Comparison of ENCODE assay signal across 9 mouse cellular contexts in the genomic region with DNA sequence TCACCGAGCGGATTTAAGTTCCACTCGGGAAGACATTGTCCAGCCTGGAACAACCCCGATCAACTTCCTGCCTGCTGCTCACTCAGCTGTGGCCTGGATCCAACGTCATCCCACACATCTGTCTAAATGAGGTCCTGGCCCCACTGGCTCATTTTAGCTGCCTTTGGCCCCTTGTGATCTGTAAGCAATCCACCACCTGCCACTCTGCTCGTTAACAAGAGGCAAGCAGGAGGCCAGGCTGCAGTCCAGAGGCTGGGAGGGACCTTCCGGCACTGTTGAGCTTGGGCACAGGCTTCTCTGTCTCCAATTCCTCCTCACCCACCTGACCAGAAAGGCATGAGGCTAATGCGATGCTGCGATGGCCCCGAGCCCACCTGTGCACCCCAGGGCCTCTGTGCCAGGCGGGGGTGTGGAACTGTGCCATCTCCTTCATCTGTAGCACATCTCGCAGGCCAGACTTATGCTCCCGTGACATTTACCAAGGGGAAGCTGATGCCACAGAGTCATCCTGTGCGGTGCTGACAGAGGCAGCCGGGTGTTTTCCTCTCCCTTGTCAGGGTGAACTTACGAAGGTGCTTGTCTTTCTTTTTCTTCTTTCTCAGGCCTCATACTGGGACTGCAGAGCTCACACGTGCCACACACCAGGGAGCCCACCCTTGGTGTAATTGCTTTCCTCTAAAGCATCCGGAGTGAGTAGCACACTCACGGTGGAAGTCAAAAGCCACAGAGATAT. TPM values are rescaled to one million over a fixed set of nuclear protein-coding genes. Genes with fewer than 3 reads are reported as not detected.
A peak's percentile ranks its signal among the peaks of the same experiment; 100 is the strongest.
DNase-seq lines count a peak whose midpoint lies in the region; ATAC-seq and TF ChIP-seq lines count a peak whose summit lies in the region.
"Had no signal": no experiment of that assay in that cellular context is flagged by ENCODE, and none has a peak within 500 bp of the region (broad histone marks: within the 10 kb centered on the region; RNA-seq: fewer than 3 reads in every experiment).

No protein-coding gene starts in this region.

- H3K4me1 ChIP-seq in hindbrain, embryonic 10.5 days (replicated peaks), result peaks cover 21% of the 10 kb centered on the region
- H3K4me1 ChIP-seq in hindbrain, embryonic 11.5 days (replicated peaks; ENCODE audit: control insufficient read depth, insufficient read depth, low read length), result no peaks in the 10 kb centered on the region
- peaks cover 4% of the 10 kb centered on the region; the same call in 1 of the 2 replicates for H3K4me1 ChIP-seq in kidney, postnatal 0 days (replicated peaks; ENCODE audit: insufficient read depth, low read length)

- H3K36me3 ChIP-seq in hindbrain, embryonic 10.5 days, result no peaks in the 10 kb centered on the region
- no peaks in the 10 kb centered on the region for H3K36me3 ChIP-seq in hindbrain, embryonic 11.5 days (ENCODE audit: control insufficient read depth, insufficient read depth, low read length)
- H3K36me3 ChIP-seq in kidney, postnatal 0 days (ENCODE audit: insufficient read depth, low read length), result no peaks in the 10 kb centered on the region

- H3K4me2 ChIP-seq in hindbrain, embryonic 11.5 days (replicated peaks; ENCODE audit: low read depth, low read length), result no peak overlapping the region
- H3K4me2 ChIP-seq in kidney, postnatal 0 days (ENCODE audit: low read length), result no peak overlapping the region

- no peak overlapping the region for H3K4me3 ChIP-seq in hindbrain, embryonic 10.5 days
- no peak overlapping the region for H3K4me3 ChIP-seq in hindbrain, embryonic 11.5 days (ENCODE audit: low read depth, low read length)
- H3K4me3 ChIP-seq in kidney, postnatal 0 days (replicated peaks; ENCODE audit: low read depth, low read length), result no peak overlapping the region
- H3K4me3 ChIP-seq: erythroblast, embryonic 14.5 days had no signal

- H3K9me3 ChIP-seq in hindbrain, embryonic 10.5 days, result no peaks in the 10 kb centered on the region
- no peaks in the 10 kb centered on the region for H3K9me3 ChIP-seq in hindbrain, embryonic 11.5 days (ENCODE audit: control insufficient read depth, low read length)
- no peaks in the 10 kb centered on the region for H3K9me3 ChIP-seq in kidney, postnatal 0 days (replicated peaks; ENCODE audit: low read length)

- ATAC-seq in hindbrain, embryonic 11.5 days (ENCODE audit: low FRiP score), result no peak
- ATAC-seq in kidney, postnatal 0 days (replicated peaks; ENCODE audit: low FRiP score, low read depth), result peak; percentile 60

- 65% methylated on average over 19 of the region's 19 CpGs for WGBS in hindbrain, embryonic 10.5 days
- 70% methylated on average over 19 of the region's 19 CpGs for WGBS in hindbrain, embryonic 11.5 days
- 24% methylated on average over 19 of the region's 19 CpGs for WGBS in kidney, postnatal 0 days

- no peak for DNase-seq in hindbrain, embryonic 10.5 days (ENCODE audit: low spot score)
- DNase-seq in hindbrain, embryonic 11.5 days (ENCODE audit: low spot score), result no peak
- peak; percentile 93 for DNase-seq in gastrocnemius, adult 18-20 months (ENCODE audit: low spot score)
- peak; percentile 83 for DNase-seq in kidney, postnatal 0 days (ENCODE audit: low spot score)
- peak; percentile 23 to 57 for DNase-seq in thymus, adult 18-20 months
- no peak for DNase-seq in left cerebral cortex, adult 18-20 months (ENCODE audit: low spot score in 2 of 2)
- no peak for DNase-seq in right cerebral cortex, postnatal 36 days (ENCODE audit: low spot score in 2 of 2)
- no peak for DNase-seq in right cerebral cortex, postnatal 4 days

- H3K27me3 ChIP-seq in hindbrain, embryonic 10.5 days (ENCODE audit: insufficient read depth, poor library complexity, severe bottlenecking), result 0 out of 2 replicates have a peak, but pooled peaks cover under 1% of the 10 kb centered on the region
- H3K27me3 ChIP-seq in hindbrain, embryonic 11.5 days (ENCODE audit: control insufficient read depth, insufficient read depth, low read length), result no peaks in the 10 kb centered on the region
- no peaks in the 10 kb centered on the region for H3K27me3 ChIP-seq in kidney, postnatal 0 days (ENCODE audit: insufficient read depth, low read length)

- H3K27ac ChIP-seq in hindbrain, embryonic 10.5 days, result peak overlapping the region; percentile 40; the same call in 1 of the 2 replicates
- H3K27ac ChIP-seq in hindbrain, embryonic 11.5 days (ENCODE audit: low read depth, low read length), result no peak overlapping the region
- no peak overlapping the region for H3K27ac ChIP-seq in kidney, postnatal 0 days

- no peak overlapping the region for H3K9ac ChIP-seq in hindbrain, embryonic 11.5 days (ENCODE audit: low read depth, low read length)
- no peak overlapping the region for H3K9ac ChIP-seq in kidney, postnatal 0 days (ENCODE audit: low read depth, low read length)

- TF ChIP-seq CTCF in kidney, postnatal 0 days (IDR thresholded peaks at IDR 0.05; ENCODE audit: low read depth), result no peak

RNA-seq across cellular contexts. Expression of a gene that starts 33.2 kb away (rescaled TPM):
- 34.1 and 38.7 TPM in 2 replicates for polyA plus RNA-seq in hindbrain, embryonic 10.5 days (2016; fragmentation: Nextera tagmentation; extraction: Ambion mirVana)
- 24.6 and 25.2 TPM in 2 replicates for polyA plus RNA-seq in hindbrain, embryonic 11.5 days (2014; fragmentation: Nextera tagmentation; extraction: Ambion mirVana)
- total RNA-seq in gastrocnemius, adult 18-20 months (2021), result 10 to 100 TPM; 20.4 to 24.6 TPM
- polyA plus RNA-seq in kidney, postnatal 0 days (2015; fragmentation: Nextera tagmentation; extraction: Ambion mirVana), result 30.3 and 31.8 TPM in 2 replicates
- 10 to 100 TPM; 37.3 to 37.9 TPM for total RNA-seq in left cerebral cortex, adult 18-20 months (2021)

RNA-seq across cellular contexts. Expression of a gene that starts 45.9 kb away (rescaled TPM):
- polyA plus RNA-seq in hindbrain, embryonic 10.5 days (2016; fragmentation: Nextera tagmentation; extraction: Ambion mirVana), result 5.2 and 12.5 TPM in 2 replicates
- polyA plus RNA-seq in hindbrain, embryonic 11.5 days (2014; fragmentation: Nextera tagmentation; extraction: Ambion mirVana), result 9.8 and 11.2 TPM in 2 replicates
- 10 to 100 TPM; 23.3 to 45.0 TPM for total RNA-seq in gastrocnemius, adult 18-20 months (2021)
- 5.4 and 6.9 TPM in 2 replicates for polyA plus RNA-seq in kidney, postnatal 0 days (2015; fragmentation: Nextera tagmentation; extraction: Ambion mirVana)
- 100 to 1,000 TPM; 247 to 294 TPM for total RNA-seq in left cerebral cortex, adult 18-20 months (2021)

Comparison
In these comparisons a context has a peak if more than half of its experiments do, and no peak if none do; other contexts are left out.
1. DNase-seq: peak in gastrocnemius, adult 18-20 months (single experiment), kidney, postnatal 0 days (single experiment) and thymus, adult 18-20 months (2 of 2); none in hindbrain, embryonic 10.5 days (single experiment), hindbrain, embryonic 11.5 days (single experiment), left cerebral cortex, adult 18-20 months (0 of 2), right cerebral cortex, postnatal 36 days (0 of 2) and right cerebral cortex, postnatal 4 days (single experiment).